Comparison of ENCODE assay signal across 18 mouse cellular contexts in the genomic region with DNA sequence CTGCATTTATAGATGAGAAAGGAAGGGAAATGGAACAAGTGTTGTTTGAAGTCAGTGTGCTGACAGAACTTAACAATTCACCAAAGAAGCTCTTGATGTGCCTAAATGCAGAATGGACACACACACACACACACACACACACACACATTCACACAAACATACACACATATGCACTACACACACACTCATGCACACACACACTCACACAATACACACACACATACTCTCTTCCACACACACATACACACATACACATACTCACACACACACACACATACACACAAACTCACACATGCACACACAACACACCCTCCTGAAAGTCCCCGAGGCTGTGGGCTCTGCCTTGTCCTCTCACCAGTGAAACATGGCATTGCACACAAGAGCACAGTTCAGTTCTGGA. TPM values are rescaled to one million over a fixed set of nuclear protein-coding genes. Genes with fewer than 3 reads are reported as not detected.
DNase-seq lines count a peak whose midpoint lies in the region; ATAC-seq lines count a peak whose summit lies in the region.
"Had no signal": no experiment of that assay in that cellular context is flagged by ENCODE, and none has a peak within 500 bp of the region (broad histone marks: within the 10 kb centered on the region; RNA-seq: fewer than 3 reads in every experiment).

No protein-coding gene starts in this region.

- intact Hi-C loops in heart, postnatal 14 days (cut with DNase I), result no loop called here

- H3K27ac ChIP-seq in heart, embryonic 10.5 days, result peak overlapping the region; percentile 80
- H3K27ac ChIP-seq in heart, embryonic 14.5 days (replicated peaks in 1 of 2; ENCODE audit: control insufficient read depth in 1 of 2, insufficient read depth in 1 of 2, low read depth in 2 of 2, low read length in 2 of 2), result peak overlapping the region; percentile 52 to 66; a peak in 3 of 4 replicates
- no peak overlapping the region for H3K27ac ChIP-seq in midbrain, embryonic 11.5 days (ENCODE audit: low read depth, low read length)
- H3K27ac ChIP-seq in midbrain, embryonic 14.5 days (replicated peaks; ENCODE audit: low read depth, low read length), result no peak overlapping the region
- H3K27ac ChIP-seq: embryonic facial prominence, embryonic 13.5 days; forebrain, embryonic 13.5 days; hindbrain, embryonic 12.5 days had no signal

- peaks cover 14% of the 10 kb centered on the region for H3K27me3 ChIP-seq in heart, embryonic 10.5 days (ENCODE audit: insufficient read depth, poor library complexity, severe bottlenecking)
- peaks cover 8% of the 10 kb centered on the region for H3K27me3 ChIP-seq in heart, embryonic 14.5 days (ENCODE audit: control insufficient read depth, insufficient read depth, low read length)
- no peaks in the 10 kb centered on the region; the same call in 1 of the 2 replicates for H3K27me3 ChIP-seq in midbrain, embryonic 11.5 days (ENCODE audit: control insufficient read depth, insufficient read depth, low read length)
- no peaks in the 10 kb centered on the region for H3K27me3 ChIP-seq in midbrain, embryonic 14.5 days (ENCODE audit: control insufficient read depth, insufficient read depth, low read length)
- H3K27me3 ChIP-seq: embryonic facial prominence, embryonic 13.5 days; forebrain, embryonic 13.5 days had no signal

- H3K9ac ChIP-seq in heart, embryonic 14.5 days (ENCODE audit: low read length), result peak overlapping the region; percentile 16
- H3K9ac ChIP-seq in midbrain, embryonic 11.5 days (ENCODE audit: low read length), result no peak overlapping the region
- no peak overlapping the region for H3K9ac ChIP-seq in midbrain, embryonic 14.5 days (replicated peaks; ENCODE audit: low read length)
- H3K9ac ChIP-seq: embryonic facial prominence, embryonic 13.5 days; forebrain, embryonic 13.5 days; hindbrain, embryonic 12.5 days had no signal

- no peak for DNase-seq in heart, embryonic 10.5 days (ENCODE audit: low spot score)
- no peak for DNase-seq in heart, postnatal 4 days
- no peak for DNase-seq in heart, postnatal 14 days
- DNase-seq in midbrain, embryonic 11.5 days (ENCODE audit: low spot score, missing footprints), result peak; percentile 28
- DNase-seq in midbrain, embryonic 14.5 days, result no peak
- DNase-seq: adrenal gland, adult 2 months; adrenal gland, postnatal 25 days; cerebellum, adult 18-20 months; cerebellum, adult 9-11 months; cerebellum, postnatal 36 days; kidney, adult 8-10 months had no signal

- H3K4me1 ChIP-seq in heart, embryonic 10.5 days, result peaks cover 18% of the 10 kb centered on the region
- H3K4me1 ChIP-seq in heart, embryonic 14.5 days (ENCODE audit: control insufficient read depth in 2 of 2, insufficient read depth in 2 of 2, low read length in 2 of 2), result peaks cover 12 to 16% of the 10 kb centered on the region in 2 experiments
- H3K4me1 ChIP-seq in midbrain, embryonic 11.5 days (ENCODE audit: control insufficient read depth, insufficient read depth, low read length), result no peaks in the 10 kb centered on the region
- H3K4me1 ChIP-seq in midbrain, embryonic 14.5 days (ENCODE audit: control insufficient read depth, insufficient read depth, low read length), result no peaks in the 10 kb centered on the region

- no peaks in the 10 kb centered on the region for H3K9me3 ChIP-seq in heart, embryonic 10.5 days
- no peaks in the 10 kb centered on the region for H3K9me3 ChIP-seq in heart, embryonic 14.5 days (ENCODE audit: control insufficient read depth, low read length)
- no peaks in the 10 kb centered on the region for H3K9me3 ChIP-seq in midbrain, embryonic 11.5 days (ENCODE audit: control insufficient read depth, low read length)
- H3K9me3 ChIP-seq in midbrain, embryonic 14.5 days (ENCODE audit: control insufficient read depth, low read length), result no peaks in the 10 kb centered on the region
- H3K9me3 ChIP-seq: embryonic facial prominence, embryonic 13.5 days; forebrain, embryonic 13.5 days; hindbrain, embryonic 12.5 days had no signal

- ATAC-seq in heart, embryonic 14.5 days (ENCODE audit: insufficient number of reproducible peaks, insufficient read depth, low FRiP score, low read depth), result no peak
- no peak for ATAC-seq in midbrain, embryonic 11.5 days (ENCODE audit: low FRiP score)
- ATAC-seq in midbrain, embryonic 14.5 days (ENCODE audit: low FRiP score, low TSS enrichment), result no peak
- ATAC-seq: forebrain, embryonic 13.5 days; hindbrain, embryonic 16.5 days; inflammation-experienced regulatory T-cells, adult 6 months; intestine, postnatal 0 days had no signal

- no peak overlapping the region for H3K4me3 ChIP-seq in heart, embryonic 10.5 days
- no peak overlapping the region for H3K4me3 ChIP-seq in heart, embryonic 14.5 days (ENCODE audit: control insufficient read depth in 1 of 2, insufficient read depth in 1 of 2, low read depth in 1 of 2, low read length in 2 of 2)
- no peak overlapping the region for H3K4me3 ChIP-seq in midbrain, embryonic 11.5 days (ENCODE audit: low read depth, low read length)
- H3K4me3 ChIP-seq in midbrain, embryonic 14.5 days (replicated peaks; ENCODE audit: low read depth, low read length), result no peak overlapping the region
- H3K4me3 ChIP-seq: embryonic facial prominence, embryonic 13.5 days; forebrain, embryonic 13.5 days; hindbrain, embryonic 12.5 days had no signal

- WGBS in heart, embryonic 10.5 days, result 63% methylated on average over 1 of the region's 1 CpGs
- 46% methylated on average over 1 of the region's 1 CpGs for WGBS in heart, embryonic 14.5 days
- 85% methylated on average over 1 of the region's 1 CpGs for WGBS in midbrain, embryonic 11.5 days
- 83% methylated on average over 1 of the region's 1 CpGs for WGBS in midbrain, embryonic 14.5 days

- no peaks in the 10 kb centered on the region for H3K36me3 ChIP-seq in heart, embryonic 10.5 days
- H3K36me3 ChIP-seq in heart, embryonic 14.5 days (ENCODE audit: control insufficient read depth, insufficient read depth, low read length), result no peaks in the 10 kb centered on the region
- no peaks in the 10 kb centered on the region for H3K36me3 ChIP-seq in midbrain, embryonic 11.5 days (ENCODE audit: control insufficient read depth, insufficient read depth, low read length)
- no peaks in the 10 kb centered on the region for H3K36me3 ChIP-seq in midbrain, embryonic 14.5 days (ENCODE audit: control insufficient read depth, insufficient read depth, low read length)
- H3K36me3 ChIP-seq: embryonic facial prominence, embryonic 13.5 days; hindbrain, embryonic 12.5 days had no signal

- H3K4me2 ChIP-seq in heart, embryonic 14.5 days (ENCODE audit: low read length), result no peak overlapping the region
- H3K4me2 ChIP-seq in midbrain, embryonic 11.5 days, result no peak overlapping the region
- H3K4me2 ChIP-seq in midbrain, embryonic 14.5 days (ENCODE audit: low read length), result no peak overlapping the region
- H3K4me2 ChIP-seq: embryonic facial prominence, embryonic 13.5 days; forebrain, embryonic 13.5 days; hindbrain, embryonic 12.5 days had no signal

RNA-seq across cellular contexts. Expression of a gene that starts 26.1 kb away (rescaled TPM):
- 0.04 TPM in 2 replicates for polyA plus RNA-seq in heart, embryonic 10.5 days (2016; fragmentation: Nextera tagmentation; extraction: Ambion mirVana)
- total RNA-seq in heart, postnatal 4 days (2021), result under 1 TPM; 0.12 to 0.63 TPM
- 0.57 TPM in 1 of 2 replicates, not detected in the other for polyA plus RNA-seq in heart, embryonic 14.5 days (2014; fragmentation: Nextera tagmentation; extraction: Ambion mirVana)
- not detected for total RNA-seq in heart, postnatal 14 days (2021)
- polyA plus RNA-seq in midbrain, embryonic 11.5 days (2014; fragmentation: Nextera tagmentation; extraction: Ambion mirVana), result 0.51 and 0.54 TPM in 2 replicates
- polyA plus RNA-seq in midbrain, embryonic 14.5 days (2014; fragmentation: Nextera tagmentation; extraction: Ambion mirVana), result 0.12 and 0.18 TPM in 2 replicates
- total RNA-seq: adrenal gland, postnatal 25 days had no signal
- polyA plus RNA-seq: adrenal gland, adult 2 months had no signal

RNA-seq across cellular contexts. Expression of a gene that starts 51.8 kb away (rescaled TPM):
- 21.7 and 26.6 TPM in 2 replicates for polyA plus RNA-seq in heart, embryonic 10.5 days (2016; fragmentation: Nextera tagmentation; extraction: Ambion mirVana)
- total RNA-seq in heart, postnatal 4 days (2021), result 10 to 100 TPM; 18.7 to 18.9 TPM
- 20.4 and 23.1 TPM in 2 replicates for polyA plus RNA-seq in heart, embryonic 14.5 days (2014; fragmentation: Nextera tagmentation; extraction: Ambion mirVana)
- total RNA-seq in heart, postnatal 14 days (2021), result 10 to 100 TPM; 17.3 to 17.9 TPM
- 18.7 and 19.0 TPM in 2 replicates for polyA plus RNA-seq in midbrain, embryonic 11.5 days (2014; fragmentation: Nextera tagmentation; extraction: Ambion mirVana)
- 11.3 and 13.1 TPM in 2 replicates for polyA plus RNA-seq in midbrain, embryonic 14.5 days (2014; fragmentation: Nextera tagmentation; extraction: Ambion mirVana)

RNA-seq across cellular contexts. Expression of a gene that starts 51.8 kb away (rescaled TPM):
- polyA plus RNA-seq in heart, embryonic 10.5 days (2016; fragmentation: Nextera tagmentation; extraction: Ambion mirVana), result 21.7 and 22.6 TPM in 2 replicates
- total RNA-seq in heart, postnatal 4 days (2021), result 10 to 100 TPM; 13.9 to 15.8 TPM
- 17.8 and 20.4 TPM in 2 replicates for polyA plus RNA-seq in heart, embryonic 14.5 days (2014; fragmentation: Nextera tagmentation; extraction: Ambion mirVana)
- 10 to 100 TPM; 13.8 to 15.9 TPM for total RNA-seq in heart, postnatal 14 days (2021)
- polyA plus RNA-seq in midbrain, embryonic 11.5 days (2014; fragmentation: Nextera tagmentation; extraction: Ambion mirVana), result 34.8 and 40.5 TPM in 2 replicates
- 29.3 and 36.6 TPM in 2 replicates for polyA plus RNA-seq in midbrain, embryonic 14.5 days (2014; fragmentation: Nextera tagmentation; extraction: Ambion mirVana)

Comparison
In these comparisons a context has a peak if more than half of its experiments do, and no peak if none do; other contexts are left out.
1. H3K27ac ChIP-seq: peak in heart, embryonic 10.5 days (single experiment) and heart, embryonic 14.5 days (2 of 2); none in midbrain, embryonic 11.5 days (single experiment) and midbrain, embryonic 14.5 days (single experiment).